ENCODE assay signal across 9 mouse cellular contexts in genomic region chr13:42071011-42071410, GRCm38 (mm10).
"Had no signal": no experiment of that assay in that cellular context is flagged by ENCODE, and none has a peak within 500 bp of the region (broad histone marks: within the 10 kb centered on the region; RNA-seq: fewer than 3 reads in every experiment).

No protein-coding gene starts in this region.

- DNase-seq: liver, postnatal 0 days; lung, embryonic 14.5 days; lung, postnatal 10 days; lung, postnatal 4 days; right cerebral cortex, postnatal 14 days; thymus, adult 18-20 months; thymus, postnatal 14 days; thymus, postnatal 36 days had no signal

- ATAC-seq: liver, postnatal 0 days; midbrain, embryonic 13.5 days had no signal
